Comparison of ENCODE assay signal across 18 mouse cellular contexts in genomic region chr12:99532342-99532741, GRCm38 (mm10).
"Had no signal": no experiment of that assay in that cellular context is flagged by ENCODE, and none has a peak within 500 bp of the region (broad histone marks: within the 10 kb centered on the region; RNA-seq: fewer than 3 reads in every experiment).

No protein-coding gene starts in this region.

- H3K9me3 ChIP-seq: intestine, embryonic 15.5 days; stomach, embryonic 15.5 days had no signal

- H3K27ac ChIP-seq: intestine, embryonic 15.5 days; limb, embryonic 13.5 days; midbrain, embryonic 10.5 days; midbrain, embryonic 13.5 days; stomach, embryonic 15.5 days had no signal

- H3K36me3 ChIP-seq: intestine, embryonic 15.5 days; stomach, embryonic 15.5 days had no signal

- ATAC-seq: intestine, embryonic 15.5 days; midbrain, embryonic 13.5 days; midbrain, embryonic 16.5 days had no signal

- H3K4me3 ChIP-seq: intestine, embryonic 15.5 days; limb, embryonic 13.5 days; midbrain, embryonic 10.5 days; midbrain, embryonic 13.5 days; myocyte; stomach, embryonic 15.5 days had no signal

- H3K27me3 ChIP-seq: intestine, embryonic 15.5 days; limb, embryonic 13.5 days; midbrain, embryonic 13.5 days had no signal

- DNase-seq: kidney, adult 11 months; kidney, adult 9 months; kidney, postnatal 14 days; kidney, postnatal 4 days; left cerebral cortex, postnatal 4 days; lung, adult 2 months; lung, postnatal 14 days; lung, postnatal 4 days; right cerebral cortex, postnatal 14 days; spleen, adult 18-20 months; thymus, postnatal 25 days had no signal

- H3K9ac ChIP-seq: intestine, embryonic 15.5 days; limb, embryonic 13.5 days; midbrain, embryonic 13.5 days; stomach, embryonic 15.5 days had no signal

- H3K4me2 ChIP-seq: intestine, embryonic 15.5 days; limb, embryonic 13.5 days; midbrain, embryonic 13.5 days; stomach, embryonic 15.5 days had no signal
